Mouse (Mus musculus): Measurements from ENCODE around the gene Gm4353. TPM values are rescaled to one million over a fixed set of nuclear protein-coding genes. Genes with fewer than 3 reads are reported as not detected.

Gm4353 gene
- total and polyA plus RNA-seq, 2 experiments from 2014 or later = 0.54 to 0.93 TPM

DNA sequence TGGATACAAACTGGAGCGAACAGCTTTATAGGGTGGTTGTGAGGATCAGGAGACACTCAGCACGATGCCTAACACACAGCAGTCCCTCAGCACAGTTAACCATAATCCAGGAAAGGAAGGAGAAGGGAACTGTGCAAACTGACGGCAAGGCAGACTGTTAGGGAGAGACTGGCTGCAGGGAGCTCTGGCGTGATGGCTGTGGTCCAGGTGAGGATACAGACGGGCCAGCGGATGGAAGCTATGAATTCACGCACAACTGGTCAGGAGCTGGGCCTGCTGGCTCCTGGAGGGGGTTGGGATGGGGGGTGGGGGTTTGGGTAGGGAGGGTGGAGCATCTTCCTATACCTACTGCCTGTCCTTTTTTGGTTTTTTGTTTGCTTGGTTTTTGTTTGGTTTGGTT is 41.2 kb upstream of the Gm4353 start:
- H3K4me1 ChIP-seq (ENCODE audit: insufficient read depth, low read length) = no peaks in the 10 kb centered on the region
- H3K36me3 ChIP-seq (ENCODE audit: insufficient read depth, low read length) = peaks cover 7% of the 10 kb centered on the region; the same call in 1 of the 2 replicates
- H3K27ac ChIP-seq (ENCODE audit: low read depth, low read length) = no peak overlapping the region
- WGBS = 74% methylated on average over 7 of the region's 7 CpGs
- H3K9me3 ChIP-seq (ENCODE audit: low read length) = no peaks in the 10 kb centered on the region
- H3K4me2 ChIP-seq (ENCODE audit: low read depth, low read length, poor library complexity, severe bottlenecking) = no peak overlapping the region
- peak; percentile 48 for DNase-seq (ENCODE audit: low spot score)
- no peaks in the 10 kb centered on the region for H3K27me3 ChIP-seq (ENCODE audit: insufficient read depth, low read length)
- no peak overlapping the region for H3K9ac ChIP-seq (replicated peaks; ENCODE audit: low read length, poor library complexity, severe bottlenecking)
- ATAC-seq (ENCODE audit: low FRiP score) = no peak
- no peak overlapping the region for H3K4me3 ChIP-seq (ENCODE audit: low read depth, low read length)
- TF ChIP-seq CTCF (IDR thresholded peaks at IDR 0.05) = no peak

- Histone ChIP-seq H3K4me3 (ENCODE audit: low read depth, low read length) (no peak overlapping the region), H3K4me2 (ENCODE audit: low read depth, low read length, poor library complexity, severe bottlenecking) (no peak overlapping the region), H3K27me3 (ENCODE audit: insufficient read depth, low read length) (no peaks in the 10 kb centered on the region), H3K9ac (replicated peaks; ENCODE audit: low read length, poor library complexity, severe bottlenecking) (no peak overlapping the region), H3K36me3 (ENCODE audit: insufficient read depth, low read length) (peaks cover 4% of the 10 kb centered on the region; the same call in 1 of the 2 replicates), H3K4me1 (ENCODE audit: insufficient read depth, low read length) (no peaks in the 10 kb centered on the region), H3K27ac (ENCODE audit: low read depth, low read length) (no peak overlapping the region), H3K9me3 (ENCODE audit: low read length) (no peaks in the 10 kb centered on the region)
- DNase-seq (ENCODE audit: low spot score) = no peak
- ATAC-seq (ENCODE audit: low FRiP score) = no peak
- TF ChIP-seq CTCF (IDR thresholded peaks at IDR 0.05) = no peak
- WGBS = 81% methylated on average over 12 of the region's 12 CpGs
These were observed 39.6 kb upstream of the Gm4353 start for GRCm38 (mm10) chr7:116124057-116124456.

DNA sequence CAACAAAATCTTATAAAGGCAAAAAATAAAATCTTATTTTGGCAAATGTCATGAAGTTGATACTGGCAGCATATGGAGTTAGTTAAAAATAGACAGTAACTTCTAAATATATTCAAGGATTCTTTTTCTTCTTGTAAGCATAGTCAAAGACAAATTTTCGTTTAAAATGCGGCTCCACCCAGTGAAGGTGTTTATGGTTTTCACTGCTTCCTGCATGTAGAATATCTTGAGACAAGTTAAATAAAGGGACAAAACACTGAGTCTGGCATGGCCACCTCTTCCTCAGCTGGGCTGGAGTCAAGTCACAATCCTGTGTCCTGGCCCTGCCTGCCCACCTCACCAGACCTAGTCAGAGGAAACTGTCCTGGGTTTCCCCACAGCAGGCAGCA is 39.2 kb upstream of the Gm4353 start:
- DNase-seq (ENCODE audit: low spot score) = no peak
- H3K4me2 ChIP-seq (ENCODE audit: low read depth, low read length, poor library complexity, severe bottlenecking) = no peak overlapping the region
- no peak overlapping the region for H3K9ac ChIP-seq (replicated peaks; ENCODE audit: low read length, poor library complexity, severe bottlenecking)
- no peaks in the 10 kb centered on the region for H3K9me3 ChIP-seq (ENCODE audit: low read length)
- WGBS = 83% methylated on average over 2 of the region's 2 CpGs
- peaks cover 4% of the 10 kb centered on the region; the same call in 1 of the 2 replicates for H3K36me3 ChIP-seq (ENCODE audit: insufficient read depth, low read length)
- H3K27ac ChIP-seq (ENCODE audit: low read depth, low read length) = no peak overlapping the region
- H3K4me1 ChIP-seq (ENCODE audit: insufficient read depth, low read length) = no peaks in the 10 kb centered on the region
- no peaks in the 10 kb centered on the region for H3K27me3 ChIP-seq (ENCODE audit: insufficient read depth, low read length)
- H3K4me3 ChIP-seq (ENCODE audit: low read depth, low read length) = no peak overlapping the region
- no peak for ATAC-seq (ENCODE audit: low FRiP score)
- no peak for TF ChIP-seq CTCF (IDR thresholded peaks at IDR 0.05)

DNA sequence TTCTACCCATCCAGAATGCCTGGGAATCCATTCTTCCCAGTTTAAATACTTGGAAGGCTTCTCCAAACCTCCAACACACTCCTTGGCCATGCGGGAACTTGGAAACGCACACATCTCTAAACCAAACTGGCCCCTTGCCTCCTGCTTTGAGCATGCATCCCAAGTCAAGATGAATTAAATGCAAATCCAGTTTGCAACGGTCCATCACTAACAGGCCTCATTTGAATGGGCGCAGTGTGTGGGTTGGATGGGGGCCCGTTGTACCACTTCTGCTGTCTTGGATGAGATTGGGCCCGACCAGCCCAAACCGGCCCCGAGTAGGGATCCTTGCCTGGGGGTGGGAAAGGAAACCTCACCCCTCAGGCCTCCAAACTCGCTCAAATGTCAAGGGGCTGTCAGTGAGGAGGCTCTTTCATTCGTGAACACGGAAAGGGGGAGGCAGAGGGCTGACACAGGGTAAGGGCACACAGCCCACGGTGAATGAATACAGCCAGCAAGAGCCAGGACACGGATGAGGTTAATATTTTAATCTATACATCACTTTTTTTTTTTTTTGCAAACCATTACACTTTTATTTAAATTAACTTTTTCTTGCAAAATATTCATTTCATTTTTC is 38.7 kb upstream of the Gm4353 start:
- DNase-seq (ENCODE audit: low spot score) = peak; percentile 84
- Histone ChIP-seq H3K4me2 (ENCODE audit: low read depth, low read length, poor library complexity, severe bottlenecking) (no peak overlapping the region), H3K9me3 (ENCODE audit: low read length) (no peaks in the 10 kb centered on the region), H3K9ac (replicated peaks; ENCODE audit: low read length, poor library complexity, severe bottlenecking) (no peak overlapping the region), H3K36me3 (ENCODE audit: insufficient read depth, low read length) (no peaks in the 10 kb centered on the region; the same call in 1 of the 2 replicates), H3K4me3 (ENCODE audit: low read depth, low read length) (no peak overlapping the region), H3K27ac (ENCODE audit: low read depth, low read length) (no peak overlapping the region), H3K4me1 (ENCODE audit: insufficient read depth, low read length) (no peaks in the 10 kb centered on the region), H3K27me3 (ENCODE audit: insufficient read depth, low read length) (no peaks in the 10 kb centered on the region)
- WGBS = 27% methylated on average over 13 of the region's 13 CpGs
- ATAC-seq (ENCODE audit: low FRiP score) = peak; percentile 60; the same call in 1 of the 2 replicates
- no peak for TF ChIP-seq CTCF (IDR thresholded peaks at IDR 0.05)

DNA sequence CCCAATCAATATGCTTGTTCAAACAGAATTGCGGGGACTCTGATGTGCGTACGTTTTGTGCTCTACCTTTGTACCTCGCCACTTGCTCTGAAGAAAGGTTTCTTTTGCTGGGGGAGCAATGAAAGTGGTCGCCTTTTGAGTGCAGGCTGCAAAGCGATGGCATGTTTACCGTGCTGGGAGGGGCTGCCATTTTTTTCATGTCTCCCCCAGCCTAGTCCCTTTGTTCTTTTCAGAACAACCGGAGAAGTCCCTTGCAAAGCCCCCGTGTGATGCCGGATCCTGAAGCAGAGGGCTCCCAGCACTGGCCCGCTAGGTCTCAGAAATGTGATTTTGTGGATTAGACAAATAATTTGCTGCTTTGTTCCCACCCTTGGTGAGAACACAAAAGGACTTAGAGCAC is 36.8 kb upstream of the Gm4353 start:
- 26% methylated on average over 11 of the region's 11 CpGs for WGBS
- H3K36me3 ChIP-seq (ENCODE audit: insufficient read depth, low read length) = no peaks in the 10 kb centered on the region
- no peak for DNase-seq (ENCODE audit: low spot score)
- H3K4me2 ChIP-seq (ENCODE audit: low read depth, low read length, poor library complexity, severe bottlenecking) = no peak overlapping the region
- TF ChIP-seq CTCF (IDR thresholded peaks at IDR 0.05) = no peak
- H3K4me3 ChIP-seq (ENCODE audit: low read depth, low read length) = no peak overlapping the region
- ATAC-seq (ENCODE audit: low FRiP score) = no peak
- H3K27me3 ChIP-seq (ENCODE audit: insufficient read depth, low read length) = no peaks in the 10 kb centered on the region
- no peaks in the 10 kb centered on the region for H3K9me3 ChIP-seq (ENCODE audit: low read length)
- no peak overlapping the region for H3K27ac ChIP-seq (ENCODE audit: low read depth, low read length)
- H3K9ac ChIP-seq (replicated peaks; ENCODE audit: low read length, poor library complexity, severe bottlenecking) = no peak overlapping the region
- no peaks in the 10 kb centered on the region for H3K4me1 ChIP-seq (ENCODE audit: insufficient read depth, low read length)

DNA sequence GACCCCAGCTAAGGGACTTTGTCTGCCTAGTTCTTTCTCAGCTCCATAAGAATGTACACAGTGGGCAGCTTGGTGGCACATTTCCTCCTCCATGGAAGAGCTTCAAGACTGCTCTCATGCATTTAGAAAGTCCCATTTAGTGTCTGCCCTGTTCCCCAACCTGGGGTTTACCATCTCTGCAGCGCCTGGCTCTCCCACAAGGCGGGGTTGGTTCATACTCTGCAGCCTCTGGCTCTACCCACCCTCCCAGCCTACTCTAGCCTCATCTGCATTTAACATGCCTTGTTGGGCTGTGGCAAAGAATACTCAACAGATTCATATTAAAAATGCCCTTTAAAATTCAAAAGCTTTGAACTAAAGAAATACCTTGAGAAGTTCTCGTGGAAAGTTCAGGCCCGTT is 36.3 kb upstream of the Gm4353 start:
- DNase-seq (ENCODE audit: low spot score) (no peak), ATAC-seq (ENCODE audit: low FRiP score) (no peak)
- 0 out of 2 replicates have a peak, but pooled peaks have one; percentile 2 for TF ChIP-seq CTCF (IDR thresholded peaks at IDR 0.05)

More for the DNA sequence above, 36.3 kb upstream of the Gm4353 start:
- Histone ChIP-seq H3K36me3 (ENCODE audit: insufficient read depth, low read length) (no peaks in the 10 kb centered on the region), H3K27ac (ENCODE audit: low read depth, low read length) (no peak overlapping the region), H3K27me3 (ENCODE audit: insufficient read depth, low read length) (no peaks in the 10 kb centered on the region), H3K4me2 (ENCODE audit: low read depth, low read length, poor library complexity, severe bottlenecking) (no peak overlapping the region), H3K4me3 (ENCODE audit: low read depth, low read length) (no peak overlapping the region), H3K9me3 (ENCODE audit: low read length) (no peaks in the 10 kb centered on the region), H3K9ac (replicated peaks; ENCODE audit: low read length, poor library complexity, severe bottlenecking) (no peak overlapping the region), H3K4me1 (ENCODE audit: insufficient read depth, low read length) (no peaks in the 10 kb centered on the region)
- 43% methylated on average over 4 of the region's 4 CpGs for WGBS
